Mouse (Mus musculus): Measurements from ENCODE around the gene Ptges. TPM values are rescaled to one million over a fixed set of nuclear protein-coding genes. Genes with fewer than 3 reads are reported as not detected.
A peak's percentile ranks its signal among the peaks of the same experiment; 100 is the strongest.

Gene Ptges
- polyA plus RNA-seq (2015; fragmentation: Nextera tagmentation; extraction: Ambion mirVana) = 3.3 and 4.4 TPM in 2 replicates

DNA sequence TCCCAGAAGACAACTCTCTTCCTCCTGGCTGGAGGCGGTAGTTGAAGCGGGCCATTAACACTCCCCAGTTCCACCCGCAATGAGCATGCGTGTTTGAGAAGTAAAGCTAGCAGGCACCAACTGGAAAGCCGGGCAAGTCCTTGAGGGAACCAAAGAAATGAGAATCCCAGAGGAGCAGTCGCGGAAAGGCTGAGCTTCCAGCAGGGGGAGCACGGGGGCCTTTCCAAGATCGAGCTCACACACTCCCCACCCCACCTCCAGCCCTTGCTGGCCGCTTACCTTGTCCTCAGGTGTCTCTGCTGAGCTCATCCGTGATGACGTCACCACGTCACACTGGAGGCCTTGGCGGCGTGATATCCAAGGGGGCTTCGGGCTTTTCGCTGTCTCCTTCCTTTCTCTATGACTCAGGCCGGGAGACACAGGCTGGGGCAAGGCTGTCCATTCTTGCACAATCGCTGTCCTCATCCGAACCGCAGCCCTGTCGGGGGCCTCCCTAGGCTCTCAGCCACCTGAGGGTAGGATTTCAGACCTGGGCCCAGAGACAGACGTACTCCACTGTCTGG, at the start of gene Ptges:
Ptges (minus strand) TSS at position 381 of the 563 bp plus-strand sequence.
- peaks cover 11% of the 10 kb centered on the region for H3K4me1 ChIP-seq (replicated peaks; ENCODE audit: control insufficient read depth, insufficient read depth, low read length)
- H3K9ac ChIP-seq (replicated peaks; ENCODE audit: low read depth, low read length) = peak within 1 kb of the TSS; percentile 56
- H3K4me3 ChIP-seq (replicated peaks; ENCODE audit: low read length) = peak within 1 kb of the TSS; percentile 40
- no peaks in the 10 kb centered on the region for H3K36me3 ChIP-seq (ENCODE audit: control insufficient read depth, insufficient read depth)
- 1% methylated on average over 23 of the region's 23 CpGs for WGBS
- H3K27me3 ChIP-seq (replicated peaks; ENCODE audit: control insufficient read depth, insufficient read depth, low read length) = no peaks in the 10 kb centered on the region
- peak; percentile 77 for ATAC-seq
- no peaks in the 10 kb centered on the region for H3K9me3 ChIP-seq (ENCODE audit: control insufficient read depth, low read length)
- H3K27ac ChIP-seq (ENCODE audit: low read length) = no peak within 1 kb of the TSS
- H3K4me2 ChIP-seq (ENCODE audit: low read length) = peak within 1 kb of the TSS; percentile 68

DNA sequence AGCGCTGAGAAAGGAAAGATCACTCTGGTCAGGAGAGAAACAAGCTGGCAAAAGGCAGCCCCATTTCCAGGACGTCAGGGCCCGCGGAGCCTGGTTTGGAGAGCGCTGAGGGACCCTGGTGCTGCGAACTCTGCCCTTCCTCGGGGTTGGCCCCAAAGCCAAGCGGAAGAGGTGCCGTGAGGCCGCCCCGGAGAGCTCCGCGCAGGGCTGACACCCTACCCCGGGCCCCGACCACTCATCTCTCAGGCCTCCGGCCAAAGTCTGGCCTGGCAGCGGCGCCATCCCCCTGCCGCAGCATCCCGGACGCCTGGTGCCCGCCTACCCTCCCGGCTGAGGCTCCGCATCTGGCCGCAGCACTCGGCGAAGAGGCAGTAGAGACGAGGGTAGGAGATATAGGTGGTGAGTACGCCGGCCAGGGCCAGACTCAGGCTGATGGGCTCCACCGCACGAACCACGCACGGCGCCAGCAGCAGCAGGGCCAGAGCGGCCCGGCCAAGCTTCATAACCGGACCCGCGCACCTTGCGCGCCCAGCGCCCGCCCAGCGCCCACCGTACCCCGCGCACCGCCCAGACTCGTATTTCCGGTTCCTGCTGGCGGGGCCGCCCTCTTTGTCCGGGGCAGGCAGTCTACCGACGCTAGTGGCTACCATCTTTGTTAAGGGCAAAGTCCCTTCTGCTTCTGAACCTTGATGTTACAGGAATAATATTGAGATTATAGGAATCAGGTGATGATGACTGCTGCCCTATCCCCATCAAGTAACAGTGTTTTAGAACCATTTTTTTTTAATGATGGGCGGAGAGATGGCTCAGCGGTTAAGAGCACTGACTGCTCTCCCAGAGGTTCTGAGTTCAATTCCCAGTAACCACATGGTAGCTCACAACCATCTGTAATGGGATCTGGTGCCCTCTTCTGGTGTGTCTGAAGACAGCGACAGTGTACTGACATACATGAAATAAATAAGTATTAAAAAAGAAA, 38.0 kb upstream of the Ptges start, which contains the start of gene Tor1a:
Tor1a (minus strand) TSS at position 582 of the 976 bp plus-strand sequence.
- peak within 1 kb of the TSS; percentile 96 for H3K9ac ChIP-seq (replicated peaks; ENCODE audit: low read depth, low read length)
- peaks cover 4% of the 10 kb centered on the region for H3K36me3 ChIP-seq (ENCODE audit: control insufficient read depth, insufficient read depth)
- no peaks in the 10 kb centered on the region for H3K9me3 ChIP-seq (ENCODE audit: control insufficient read depth, low read length)
- H3K4me1 ChIP-seq (replicated peaks; ENCODE audit: control insufficient read depth, insufficient read depth, low read length) = peaks cover 23% of the 10 kb centered on the region
- H3K27ac ChIP-seq (ENCODE audit: low read length) = peak within 1 kb of the TSS; percentile 75
- ATAC-seq = peak; percentile 97
- no peaks in the 10 kb centered on the region for H3K27me3 ChIP-seq (replicated peaks; ENCODE audit: control insufficient read depth, insufficient read depth, low read length)
- peak within 1 kb of the TSS; percentile 96 for H3K4me2 ChIP-seq (ENCODE audit: low read length)
- 2% methylated on average over 59 of the region's 59 CpGs for WGBS
- H3K4me3 ChIP-seq (replicated peaks; ENCODE audit: low read length) = peak within 1 kb of the TSS; percentile 100

GRCm38 (mm10) chr2:30966826-30967225, 37.2 kb upstream of the Ptges start:
- Histone ChIP-seq H3K4me3 (replicated peaks; ENCODE audit: low read length) (peak overlapping the region; percentile 100), H3K9me3 (ENCODE audit: control insufficient read depth, low read length) (no peaks in the 10 kb centered on the region), H3K4me2 (ENCODE audit: low read length) (peak overlapping the region; percentile 96), H3K27me3 (replicated peaks; ENCODE audit: control insufficient read depth, insufficient read depth, low read length) (no peaks in the 10 kb centered on the region), H3K9ac (replicated peaks; ENCODE audit: low read depth, low read length) (peak overlapping the region; percentile 96), H3K27ac (ENCODE audit: low read length) (no peak overlapping the region; the same call in 1 of the 2 replicates), H3K4me1 (replicated peaks; ENCODE audit: control insufficient read depth, insufficient read depth, low read length) (peaks cover 23% of the 10 kb centered on the region), H3K36me3 (ENCODE audit: control insufficient read depth, insufficient read depth) (peaks cover 10% of the 10 kb centered on the region)
- no peak for ATAC-seq
- 21% methylated on average over 16 of the region's 16 CpGs for whole genome bisulfite sequencing

DNA sequence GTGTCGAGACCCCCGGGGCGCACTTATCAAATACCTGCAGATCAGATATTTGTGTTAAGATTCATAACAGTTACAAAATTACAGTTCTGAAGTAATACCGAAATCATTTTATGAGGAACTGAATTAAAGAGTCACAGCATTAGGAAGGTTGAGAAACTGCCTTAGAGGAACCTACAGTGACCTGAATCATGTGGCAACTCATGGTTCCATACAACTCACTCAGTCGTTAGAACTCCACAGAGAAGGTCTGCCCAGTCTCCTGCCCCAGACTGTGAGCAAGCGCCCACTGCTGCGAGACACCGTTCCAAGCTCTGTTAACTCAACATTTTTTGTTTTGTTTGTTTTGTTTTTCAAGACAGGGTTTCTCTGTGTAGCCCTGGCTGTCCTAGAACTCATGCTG, 36.0 kb upstream of the Ptges start:
- no peak for ATAC-seq
- Histone ChIP-seq H3K27me3 (replicated peaks; ENCODE audit: control insufficient read depth, insufficient read depth, low read length) (no peaks in the 10 kb centered on the region), H3K9ac (replicated peaks; ENCODE audit: low read depth, low read length) (no peak overlapping the region), H3K27ac (ENCODE audit: low read length) (no peak overlapping the region), H3K9me3 (ENCODE audit: control insufficient read depth, low read length) (no peaks in the 10 kb centered on the region), H3K36me3 (ENCODE audit: control insufficient read depth, insufficient read depth) (peaks cover 13% of the 10 kb centered on the region), H3K4me1 (replicated peaks; ENCODE audit: control insufficient read depth, insufficient read depth, low read length) (peaks cover 23% of the 10 kb centered on the region), H3K4me3 (replicated peaks; ENCODE audit: low read length) (no peak overlapping the region), H3K4me2 (ENCODE audit: low read length) (no peak overlapping the region)
- 95% methylated on average over 8 of the region's 8 CpGs for whole genome bisulfite sequencing

- Histone ChIP-seq H3K9me3 (ENCODE audit: control insufficient read depth, low read length) (no peaks in the 10 kb centered on the region), H3K36me3 (ENCODE audit: control insufficient read depth, insufficient read depth) (peaks cover 34% of the 10 kb centered on the region), H3K4me1 (replicated peaks; ENCODE audit: control insufficient read depth, insufficient read depth, low read length) (peaks cover 23% of the 10 kb centered on the region), H3K27ac (ENCODE audit: low read length) (no peak overlapping the region), H3K4me2 (ENCODE audit: low read length) (no peak overlapping the region), H3K27me3 (replicated peaks; ENCODE audit: control insufficient read depth, insufficient read depth, low read length) (no peaks in the 10 kb centered on the region), H3K4me3 (replicated peaks; ENCODE audit: low read length) (no peak overlapping the region), H3K9ac (replicated peaks; ENCODE audit: low read depth, low read length) (no peak overlapping the region)
- WGBS = 89% methylated on average over 11 of the region's 11 CpGs
- ATAC-seq = no peak
Measured at GRCm38 (mm10) chr2:30962570-30963254, 33.0 kb upstream of the Ptges start.

DNA sequence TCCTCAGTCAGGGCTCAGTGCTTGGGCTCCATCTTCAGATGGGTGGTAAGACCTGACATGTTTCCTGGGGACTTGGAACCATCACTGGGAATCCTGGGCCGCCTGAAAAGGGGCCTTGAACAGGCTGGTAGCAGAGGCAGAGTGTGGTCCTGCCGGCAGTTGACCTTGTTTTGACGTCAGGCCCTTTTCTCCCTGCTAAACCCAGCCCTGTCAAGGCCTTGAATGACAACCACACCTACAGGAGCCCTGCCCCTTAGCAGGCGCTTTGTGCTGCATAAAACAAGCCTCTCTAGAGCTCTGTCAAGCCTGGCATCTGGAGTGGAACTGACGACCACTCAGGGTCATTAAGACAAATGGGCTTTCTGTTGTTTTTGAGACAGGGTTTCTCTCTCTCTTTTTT, 30.2 kb upstream of the Ptges start:
- no peak overlapping the region for H3K27ac ChIP-seq (ENCODE audit: low read length)

GRCm38 (mm10) chr2:30958726-30959125, 29.1 kb upstream of the Ptges start:
- Histone ChIP-seq H3K9me3 (ENCODE audit: control insufficient read depth, low read length) (no peaks in the 10 kb centered on the region), H3K4me2 (ENCODE audit: low read length) (no peak overlapping the region), H3K4me3 (replicated peaks; ENCODE audit: low read length) (no peak overlapping the region), H3K36me3 (ENCODE audit: control insufficient read depth, insufficient read depth) (peaks cover 42% of the 10 kb centered on the region), H3K9ac (replicated peaks; ENCODE audit: low read depth, low read length) (no peak overlapping the region), H3K27ac (ENCODE audit: low read length) (no peak overlapping the region), H3K27me3 (replicated peaks; ENCODE audit: control insufficient read depth, insufficient read depth, low read length) (no peaks in the 10 kb centered on the region), H3K4me1 (replicated peaks; ENCODE audit: control insufficient read depth, insufficient read depth, low read length) (peaks cover 16% of the 10 kb centered on the region)
- WGBS = 90% methylated on average over 14 of the region's 14 CpGs
- no peak for ATAC-seq

More for the DNA sequence above, 30.2 kb upstream of the Ptges start:
- Histone ChIP-seq H3K27me3 (replicated peaks; ENCODE audit: control insufficient read depth, insufficient read depth, low read length) (no peaks in the 10 kb centered on the region), H3K4me2 (ENCODE audit: low read length) (no peak overlapping the region), H3K9ac (replicated peaks; ENCODE audit: low read depth, low read length) (no peak overlapping the region), H3K9me3 (ENCODE audit: control insufficient read depth, low read length) (no peaks in the 10 kb centered on the region), H3K4me3 (replicated peaks; ENCODE audit: low read length) (no peak overlapping the region), H3K4me1 (replicated peaks; ENCODE audit: control insufficient read depth, insufficient read depth, low read length) (peaks cover 5% of the 10 kb centered on the region), H3K36me3 (ENCODE audit: control insufficient read depth, insufficient read depth) (peaks cover 43% of the 10 kb centered on the region)
- 41% methylated on average over 5 of the region's 5 CpGs for WGBS
- no peak for ATAC-seq

DNA sequence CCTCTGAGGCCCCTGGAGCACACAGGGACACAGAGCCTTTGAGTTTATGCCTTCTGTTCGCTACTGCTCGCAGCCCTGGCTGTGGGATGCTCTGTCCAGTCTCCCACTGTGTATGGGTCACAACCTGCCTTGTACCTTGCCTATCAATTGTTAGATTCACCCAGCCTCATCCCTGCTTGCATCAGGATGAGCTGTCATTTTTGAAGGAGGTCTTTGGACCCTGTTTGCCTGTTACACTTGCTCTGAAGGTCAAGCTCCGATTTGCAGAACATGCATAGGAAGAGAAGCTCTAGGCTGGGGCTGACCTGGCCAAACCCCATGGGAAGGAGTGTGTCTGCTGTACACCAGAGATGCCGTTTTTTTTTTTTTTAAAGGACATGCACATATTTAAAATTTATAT, 27.8 kb upstream of the Ptges start:
- Histone ChIP-seq H3K4me3 (replicated peaks; ENCODE audit: low read length) (no peak overlapping the region), H3K36me3 (ENCODE audit: control insufficient read depth, insufficient read depth) (peaks cover 39% of the 10 kb centered on the region), H3K27me3 (replicated peaks; ENCODE audit: control insufficient read depth, insufficient read depth, low read length) (no peaks in the 10 kb centered on the region), H3K9ac (replicated peaks; ENCODE audit: low read depth, low read length) (no peak overlapping the region), H3K27ac (ENCODE audit: low read length) (no peak overlapping the region), H3K4me2 (ENCODE audit: low read length) (no peak overlapping the region), H3K9me3 (ENCODE audit: control insufficient read depth, low read length) (no peaks in the 10 kb centered on the region), H3K4me1 (replicated peaks; ENCODE audit: control insufficient read depth, insufficient read depth, low read length) (peaks cover 20% of the 10 kb centered on the region)
- ATAC-seq = no peak
- 83% methylated on average over 4 of the region's 4 CpGs for WGBS

DNA sequence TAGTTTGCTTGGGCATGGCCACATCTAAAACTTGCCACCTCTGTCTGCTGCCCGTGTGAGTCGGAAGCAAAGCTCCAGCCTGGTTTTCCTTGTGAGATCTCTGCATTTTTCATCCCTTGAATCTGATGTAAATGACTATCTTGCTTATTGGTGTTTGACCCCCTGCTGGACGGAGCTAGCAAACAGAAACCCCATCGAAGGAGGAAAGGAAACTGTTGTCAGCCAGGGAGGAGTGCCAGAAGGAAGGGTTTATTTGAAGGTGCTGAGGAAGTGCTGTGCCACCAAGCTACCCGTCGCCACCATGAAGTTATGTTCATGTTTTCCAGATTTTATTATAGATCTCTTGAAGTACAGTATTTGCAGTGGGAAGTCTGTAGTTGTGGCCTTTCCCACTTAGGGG, 25.1 kb upstream of the Ptges start:
- Histone ChIP-seq H3K9me3 (ENCODE audit: control insufficient read depth, low read length) (no peaks in the 10 kb centered on the region), H3K4me2 (ENCODE audit: low read length) (no peak overlapping the region), H3K9ac (replicated peaks; ENCODE audit: low read depth, low read length) (peak overlapping the region; percentile 86), H3K36me3 (ENCODE audit: control insufficient read depth, insufficient read depth) (peaks cover 27% of the 10 kb centered on the region), H3K27ac (ENCODE audit: low read length) (no peak overlapping the region), H3K27me3 (replicated peaks; ENCODE audit: control insufficient read depth, insufficient read depth, low read length) (no peaks in the 10 kb centered on the region), H3K4me3 (replicated peaks; ENCODE audit: low read length) (no peak overlapping the region), H3K4me1 (replicated peaks; ENCODE audit: control insufficient read depth, insufficient read depth, low read length) (peaks cover 20% of the 10 kb centered on the region)
- no peak for ATAC-seq
- WGBS = 77% methylated on average over 6 of the region's 6 CpGs
